Mouse (Mus musculus) kidney, embryonic 15.5 days (tissue): Measurements from ENCODE around the gene Gm11084. TPM values are rescaled to one million over a fixed set of nuclear protein-coding genes. Genes with fewer than 3 reads are reported as not detected.
A peak's percentile ranks its signal among the peaks of the same experiment; 100 is the strongest.

Experiments used
- ATAC-seq: fragments of 200-750 bp; cut with Nextera tagmentation; replicated peaks from 2 replicates; pipeline ENCODE4 v1.8.0; 2017; ENCODE audit warnings: moderate TSS enrichment; ENCODE audit not compliant: low FRiP score
- H3K27ac ChIP-seq: fragments of 300-500 bp; sonication (generic); 2 replicates; pipeline ENCODE4 v1.5.1; 2015; ENCODE audit warnings: mild to moderate bottlenecking, inconsistent platforms
- H3K27me3 ChIP-seq: fragments of 300-500 bp; sonication (generic); 2 replicates; pipeline ENCODE4 v1.6.1; 2015; ENCODE audit warnings: inconsistent platforms
- H3K36me3 ChIP-seq: fragments of 300-500 bp; sonication (generic); 2 replicates; pipeline ENCODE4 v1.6.1; 2015; ENCODE audit warnings: inconsistent platforms
- H3K4me1 ChIP-seq: fragments of 300-500 bp; sonication (generic); 2 replicates; pipeline ENCODE4 v1.6.1; 2015; ENCODE audit warnings: inconsistent platforms
- H3K4me2 ChIP-seq: fragments of 300-500 bp; sonication (generic); 2 replicates; pipeline ENCODE4 v1.6.1; 2015; ENCODE audit warnings: moderate library complexity, mild to moderate bottlenecking, inconsistent platforms
- H3K4me3 ChIP-seq: fragments of 300-500 bp; sonication (generic); replicated peaks from 2 replicates; pipeline ENCODE4 v1.5.1; 2015; ENCODE audit warnings: mild to moderate bottlenecking, inconsistent platforms
- H3K9ac ChIP-seq: fragments of 300-500 bp; sonication (generic); 2 replicates; pipeline ENCODE4 v1.6.1; 2015; ENCODE audit warnings: mild to moderate bottlenecking, inconsistent platforms
- H3K9me3 ChIP-seq: fragments of 300-500 bp; sonication (generic); replicated peaks from 2 replicates; pipeline ENCODE4 v1.6.1; 2016; ENCODE audit warnings: inconsistent platforms
- WGBS: fragments of 180-500 bp; shearing (Covaris S2); methylation state at CpG from one replicate; pipeline ENCODE4 v1.1.7; 2015; ENCODE audit warnings: mixed read lengths; 5-methylcytosine and 5-hydroxymethylcytosine counted together
- polyA plus RNA-seq: library from polyadenylated mRNA; unstranded; fragments of >200 nt; fragmentation: Nextera tagmentation; extraction: Ambion mirVana; gene quantifications from 2 replicates; pipeline ENCODE4 v1.2.1, GENCODE M21; 2015

Gene Gm11084
- polyA plus RNA-seq, 1 experiment from 2014 or later: not detected

DNA sequence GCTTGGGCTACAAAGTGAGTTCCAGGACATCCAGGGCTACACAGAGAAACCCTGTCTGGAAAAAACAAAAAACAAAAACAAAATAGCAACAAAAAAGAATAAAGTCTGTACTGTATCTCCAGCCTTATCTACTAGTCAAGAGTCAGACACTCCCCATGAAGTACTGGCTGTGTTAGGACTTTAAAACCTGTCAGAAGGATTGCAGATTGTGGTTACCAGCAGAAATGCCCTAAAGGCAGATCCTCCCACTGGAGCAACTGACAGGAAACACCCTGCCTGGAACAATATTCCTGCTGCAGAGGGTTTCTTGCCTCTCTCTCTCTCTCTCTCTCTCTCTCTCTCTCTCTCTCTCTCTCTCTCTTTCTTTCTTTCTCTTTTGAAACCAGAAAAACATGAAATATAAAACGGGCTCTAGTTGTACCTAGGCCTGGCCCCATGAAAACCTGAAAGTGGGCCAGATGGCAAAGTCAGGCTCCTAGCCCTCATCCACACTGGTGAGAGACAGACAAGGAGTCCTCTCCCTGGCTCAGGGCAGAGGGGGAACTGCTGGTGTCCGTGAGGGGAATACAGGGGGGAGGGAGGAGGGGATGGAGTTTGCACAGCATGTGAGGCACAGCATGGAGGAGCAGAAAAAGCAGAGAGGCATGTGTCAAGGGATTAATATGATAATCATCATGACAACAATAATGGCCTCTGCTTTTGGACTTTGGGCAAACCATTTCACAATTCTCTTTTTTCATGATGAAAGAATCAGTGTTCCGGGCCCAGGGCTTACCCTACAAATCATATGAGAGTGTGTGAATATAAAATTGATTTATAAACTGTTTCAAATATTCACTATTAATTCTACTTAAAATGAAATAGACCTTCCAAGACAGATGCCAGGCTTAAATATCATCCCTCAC, 19.3 kb upstream of the Gm11084 start:
- Histone ChIP-seq H3K4me3 (no peak overlapping the region), H3K27me3 (no peaks in the 10 kb centered on the region), H3K4me2 (no peak overlapping the region), H3K9me3 (peaks cover 7% of the 10 kb centered on the region), H3K27ac (peak overlapping the region; percentile 82; the same call in 1 of the 2 replicates), H3K36me3 (no peaks in the 10 kb centered on the region), H3K9ac (no peak overlapping the region), H3K4me1 (peaks cover 27% of the 10 kb centered on the region)
- 40% methylated on average over 3 of the region's 3 CpGs for WGBS
- no peak for ATAC-seq

DNA sequence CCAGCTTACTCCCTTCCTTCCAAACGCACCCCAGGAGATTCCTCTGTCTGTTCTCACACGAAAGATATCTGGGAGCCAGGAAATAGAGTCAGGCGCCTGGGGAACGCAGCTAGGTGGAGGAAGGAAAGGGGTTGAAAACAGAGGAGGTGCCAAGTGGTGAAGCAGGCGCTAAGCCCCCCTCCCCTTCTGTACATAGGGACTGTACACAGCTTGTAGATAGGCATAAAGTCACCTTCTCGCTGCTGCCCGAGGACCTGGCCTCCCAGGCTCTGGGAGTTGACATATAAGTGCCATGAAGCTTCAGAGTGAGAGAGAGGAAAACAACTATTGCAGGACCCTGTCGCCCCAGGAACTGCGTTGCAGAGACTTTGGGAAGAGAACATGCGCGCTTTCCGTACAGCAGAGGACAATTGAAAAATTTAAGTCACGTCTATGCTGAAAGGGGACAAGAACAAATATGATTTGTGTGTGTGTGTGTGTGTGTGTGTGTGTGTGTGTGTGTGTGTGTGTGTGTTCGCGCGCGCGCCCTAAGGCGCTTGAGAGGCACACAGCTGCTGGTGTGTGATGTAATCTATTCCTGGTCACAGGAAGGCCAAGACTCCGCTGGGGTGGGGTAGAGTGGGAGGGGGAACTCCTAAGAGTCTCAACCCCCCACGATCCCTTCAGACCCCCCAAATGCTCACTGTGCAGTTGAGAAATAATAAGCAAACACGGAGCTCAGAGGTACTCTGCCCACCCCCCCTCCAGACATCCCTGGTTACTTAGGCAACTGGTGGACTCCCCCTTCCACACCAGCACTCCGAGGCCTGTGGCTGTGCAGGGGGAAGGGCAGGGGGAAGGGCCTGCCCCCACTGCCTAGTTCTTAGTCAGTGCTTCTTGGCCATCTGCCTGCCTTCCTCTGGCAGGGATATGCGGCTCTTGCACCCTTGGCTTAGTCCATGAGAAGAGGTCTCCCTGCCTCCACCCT, 17.5 kb upstream of the Gm11084 start:
- peak overlapping the region; percentile 82 for H3K27ac ChIP-seq
- peaks cover 27% of the 10 kb centered on the region for H3K4me1 ChIP-seq
- H3K27me3 ChIP-seq: no peaks in the 10 kb centered on the region
- 24% methylated on average over 24 of the region's 24 CpGs for WGBS
- H3K9me3 ChIP-seq: no peaks in the 10 kb centered on the region
- peak overlapping the region; percentile 51 for H3K4me2 ChIP-seq
- no peaks in the 10 kb centered on the region for H3K36me3 ChIP-seq
- H3K9ac ChIP-seq: 0 out of 2 replicates have a peak overlapping the region, but pooled peaks have one; percentile 31
- H3K4me3 ChIP-seq: peak overlapping the region; percentile 11; the same call in 1 of the 2 replicates
- ATAC-seq: peak; percentile 90; the same call in 1 of the 2 replicates

DNA sequence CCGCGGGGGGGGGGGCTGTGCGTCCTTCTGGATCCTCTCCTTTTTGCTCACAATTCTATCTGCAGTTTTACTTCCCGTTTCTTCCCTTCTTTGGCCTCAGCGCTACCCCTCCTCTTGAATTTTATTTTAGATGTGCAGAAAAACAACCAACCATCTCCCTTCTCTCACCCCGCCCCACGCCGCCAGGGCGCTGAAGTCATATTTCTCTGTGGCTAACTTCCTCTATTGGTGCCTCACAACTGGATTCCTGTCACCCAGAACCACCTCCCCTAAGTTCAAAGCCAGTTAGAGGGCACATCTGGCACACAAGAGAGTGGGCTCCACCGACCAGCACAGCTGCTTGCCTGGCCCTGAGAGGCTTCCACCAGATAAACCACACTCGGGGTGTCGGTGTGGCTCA, 16.5 kb upstream of the Gm11084 start:
- H3K4me3 ChIP-seq: no peak overlapping the region

DNA sequence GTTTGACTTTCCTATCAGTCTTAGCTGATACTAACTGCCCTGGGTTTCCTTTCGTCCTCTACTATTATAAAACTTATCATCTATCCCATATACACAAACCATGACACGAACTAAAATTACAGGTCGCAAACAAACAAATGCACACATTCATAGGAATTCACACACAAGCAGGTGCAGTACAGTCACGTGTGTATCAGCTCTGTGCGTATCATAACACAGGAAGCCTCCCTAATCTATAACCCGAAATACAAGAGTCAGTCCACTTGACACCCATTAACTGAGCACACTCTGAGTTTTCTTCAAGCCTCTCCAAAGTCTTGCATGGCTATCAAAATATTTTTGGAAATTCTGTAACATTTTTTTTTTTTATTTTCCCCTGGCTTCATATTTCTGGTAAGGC, 15.9 kb upstream of the Gm11084 start:
- no peaks in the 10 kb centered on the region for H3K27me3 ChIP-seq
- no peak overlapping the region for H3K4me2 ChIP-seq
- H3K4me3 ChIP-seq: no peak overlapping the region
- no peaks in the 10 kb centered on the region for H3K36me3 ChIP-seq
- no peak overlapping the region for H3K27ac ChIP-seq
- no peaks in the 10 kb centered on the region for H3K9me3 ChIP-seq
- H3K9ac ChIP-seq: no peak overlapping the region
- H3K4me1 ChIP-seq: peaks cover 27% of the 10 kb centered on the region
- 88% methylated on average over 6 of the region's 6 CpGs for WGBS
- no peak for ATAC-seq

More for the DNA sequence above, 16.5 kb upstream of the Gm11084 start:
- peaks cover 27% of the 10 kb centered on the region for H3K4me1 ChIP-seq
- no peaks in the 10 kb centered on the region for H3K36me3 ChIP-seq
- no peak overlapping the region for H3K9ac ChIP-seq
- H3K4me2 ChIP-seq: peak overlapping the region; percentile 51; the same call in 1 of the 2 replicates
- no peaks in the 10 kb centered on the region for H3K27me3 ChIP-seq
- H3K9me3 ChIP-seq: no peaks in the 10 kb centered on the region
- no peak for ATAC-seq
- WGBS: 48% methylated on average over 12 of the region's 12 CpGs
- peak overlapping the region; percentile 82; the same call in 1 of the 2 replicates for H3K27ac ChIP-seq

DNA sequence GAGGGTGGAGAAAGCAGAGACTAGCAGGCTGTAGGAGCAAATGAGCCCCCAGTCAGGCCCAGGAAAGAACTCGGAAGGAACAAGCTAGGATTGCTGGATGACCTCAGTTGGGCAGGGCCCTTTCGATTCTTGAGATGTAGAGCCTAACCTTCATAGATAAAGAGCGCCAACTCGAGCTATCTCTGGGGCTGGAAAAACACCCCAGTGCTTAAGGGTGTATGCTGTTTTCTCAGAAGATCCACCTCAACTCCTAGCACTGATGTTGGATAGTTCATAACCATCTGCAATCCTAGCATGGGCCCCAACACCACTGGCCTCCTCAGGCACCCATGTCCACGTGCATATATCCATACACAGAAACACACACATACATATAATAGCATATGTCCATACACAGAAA, 15.5 kb upstream of the Gm11084 start:
- Histone ChIP-seq H3K27ac (no peak overlapping the region), H3K36me3 (no peaks in the 10 kb centered on the region), H3K4me3 (no peak overlapping the region), H3K9ac (no peak overlapping the region), H3K4me2 (no peak overlapping the region), H3K9me3 (no peaks in the 10 kb centered on the region), H3K27me3 (no peaks in the 10 kb centered on the region), H3K4me1 (peaks cover 27% of the 10 kb centered on the region)
- peak; percentile 63; the same call in 1 of the 2 replicates for ATAC-seq
- 86% methylated on average over 5 of the region's 5 CpGs for WGBS

DNA sequence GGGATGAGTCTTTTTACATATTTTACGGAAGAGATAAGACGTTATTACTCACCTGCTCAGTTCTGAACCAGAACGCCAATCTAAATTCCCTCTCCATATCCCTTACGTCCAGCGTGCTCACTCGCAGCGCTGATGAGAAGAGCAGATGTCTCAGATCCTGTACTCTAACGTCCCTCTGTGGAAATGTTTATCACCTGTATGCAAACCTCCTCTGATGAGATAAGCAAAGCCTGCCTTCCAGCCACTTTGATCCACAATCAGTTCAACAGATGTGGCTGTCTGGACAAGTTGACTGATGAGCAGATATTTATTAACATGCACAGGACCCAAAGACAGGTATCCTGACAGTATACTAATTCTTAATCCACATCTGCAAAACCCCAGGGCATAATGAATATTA, 13.7 kb upstream of the Gm11084 start:
- Histone ChIP-seq H3K4me3 (no peak overlapping the region), H3K27me3 (no peaks in the 10 kb centered on the region), H3K9ac (no peak overlapping the region), H3K36me3 (no peaks in the 10 kb centered on the region), H3K4me1 (peaks cover 30% of the 10 kb centered on the region), H3K9me3 (no peaks in the 10 kb centered on the region), H3K4me2 (no peak overlapping the region), H3K27ac (no peak overlapping the region)
- ATAC-seq: no peak
- 69% methylated on average over 8 of the region's 8 CpGs for WGBS

DNA sequence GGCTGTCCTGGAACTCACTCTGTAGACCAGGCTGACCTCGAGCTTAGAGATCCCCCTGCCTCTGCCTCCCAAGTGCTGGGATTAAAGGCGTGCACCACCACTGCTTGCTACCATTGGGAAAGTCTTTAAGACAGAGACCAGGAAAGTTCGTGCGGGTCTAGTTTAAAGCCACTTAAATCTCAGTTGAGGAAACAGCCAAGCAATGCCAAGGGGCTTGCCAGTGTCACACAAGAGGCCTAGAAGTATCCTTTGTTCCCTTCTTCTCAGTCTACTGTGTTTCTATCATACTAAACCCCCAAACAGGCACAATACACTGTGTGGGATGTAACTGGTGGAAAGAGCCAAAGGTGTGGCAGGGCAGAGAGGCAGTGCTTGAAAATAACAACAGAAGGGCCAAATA, 11.1 kb upstream of the Gm11084 start:
- no peaks in the 10 kb centered on the region for H3K27me3 ChIP-seq
- no peak for ATAC-seq
- WGBS: 96% methylated on average over 4 of the region's 4 CpGs
- no peaks in the 10 kb centered on the region for H3K36me3 ChIP-seq
- H3K9me3 ChIP-seq: no peaks in the 10 kb centered on the region
- no peak overlapping the region for H3K27ac ChIP-seq
- no peak overlapping the region for H3K4me3 ChIP-seq
- no peak overlapping the region for H3K4me2 ChIP-seq
- H3K9ac ChIP-seq: no peak overlapping the region
- H3K4me1 ChIP-seq: peaks cover 9% of the 10 kb centered on the region

DNA sequence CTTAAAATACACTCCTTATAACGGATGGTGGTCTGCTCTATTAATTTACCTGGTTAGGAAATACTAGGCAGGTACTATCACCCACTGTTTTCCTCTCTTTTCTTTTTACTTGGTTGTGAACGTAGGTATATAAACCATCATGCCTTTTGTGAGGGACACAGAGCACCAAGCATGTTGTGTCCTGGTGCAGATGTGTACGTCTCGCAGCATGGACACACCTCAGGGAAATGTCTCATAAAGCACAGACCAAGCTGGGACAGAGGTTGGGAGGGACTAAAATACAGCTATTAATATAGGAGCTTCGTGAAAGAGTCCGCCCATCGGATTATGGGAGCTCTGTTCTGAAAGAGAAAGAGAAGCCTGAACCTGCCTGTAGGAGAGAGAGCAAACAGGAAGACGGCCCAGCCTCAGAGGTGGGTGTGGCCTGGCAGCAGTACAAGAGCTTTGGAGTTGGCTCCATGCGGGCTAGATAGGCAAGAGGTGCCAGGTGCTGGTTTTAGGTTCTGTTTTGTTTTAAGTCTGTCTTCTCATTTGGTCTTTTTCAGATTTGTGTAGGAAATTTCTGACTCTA, 10.4 kb upstream of the Gm11084 start:
- Histone ChIP-seq H3K36me3 (no peaks in the 10 kb centered on the region), H3K9me3 (no peaks in the 10 kb centered on the region), H3K9ac (no peak overlapping the region), H3K27ac (no peak overlapping the region), H3K27me3 (no peaks in the 10 kb centered on the region), H3K4me1 (peaks cover 9% of the 10 kb centered on the region), H3K4me2 (no peak overlapping the region), H3K4me3 (no peak overlapping the region)
- WGBS: 61% methylated on average over 9 of the region's 9 CpGs
- ATAC-seq: no peak

DNA sequence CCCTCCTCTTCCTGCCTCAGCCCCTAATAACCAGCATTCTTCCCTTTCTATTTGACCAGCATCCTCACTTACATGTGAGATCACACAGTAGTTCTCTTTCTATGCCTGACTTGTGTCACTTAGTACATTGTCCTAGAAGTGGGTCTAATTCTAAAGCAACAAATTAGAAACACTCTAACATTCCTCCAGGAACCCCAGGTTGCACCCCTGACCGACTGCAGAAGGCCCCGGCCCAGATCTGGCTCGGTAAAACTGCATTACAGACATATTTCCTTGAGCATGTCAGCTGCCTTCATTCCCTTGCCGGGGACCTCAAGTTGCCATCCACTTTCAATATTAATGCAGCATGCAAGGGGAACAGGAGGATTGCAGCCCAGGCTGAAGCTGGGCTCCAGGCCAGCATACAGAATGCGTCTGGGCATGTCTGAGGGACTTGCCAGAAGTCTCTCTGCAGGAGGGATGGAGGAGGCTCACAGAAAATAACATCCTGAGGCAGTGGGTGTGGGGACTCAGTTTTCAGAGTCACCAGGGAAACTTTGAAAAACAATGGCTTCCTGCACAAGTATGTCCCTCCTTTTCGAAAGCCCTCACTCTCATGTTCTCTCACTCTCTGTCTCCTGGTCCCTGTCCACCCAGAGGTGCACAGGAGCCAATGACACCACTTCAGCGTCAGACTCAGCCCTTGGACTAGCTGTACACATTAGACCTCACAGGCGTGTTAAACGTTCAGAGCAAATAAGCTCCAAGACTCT, 9.0 kb upstream of the Gm11084 start:
- WGBS: 46% methylated on average over 9 of the region's 9 CpGs
- H3K4me2 ChIP-seq: no peak overlapping the region
- no peaks in the 10 kb centered on the region for H3K27me3 ChIP-seq
- no peak overlapping the region for H3K9ac ChIP-seq
- peak; percentile 52; the same call in 1 of the 2 replicates for ATAC-seq
- H3K27ac ChIP-seq: peak overlapping the region; percentile 67
- H3K36me3 ChIP-seq: no peaks in the 10 kb centered on the region
- no peak overlapping the region for H3K4me3 ChIP-seq
- H3K9me3 ChIP-seq: no peaks in the 10 kb centered on the region
- H3K4me1 ChIP-seq: peaks cover 9% of the 10 kb centered on the region

DNA sequence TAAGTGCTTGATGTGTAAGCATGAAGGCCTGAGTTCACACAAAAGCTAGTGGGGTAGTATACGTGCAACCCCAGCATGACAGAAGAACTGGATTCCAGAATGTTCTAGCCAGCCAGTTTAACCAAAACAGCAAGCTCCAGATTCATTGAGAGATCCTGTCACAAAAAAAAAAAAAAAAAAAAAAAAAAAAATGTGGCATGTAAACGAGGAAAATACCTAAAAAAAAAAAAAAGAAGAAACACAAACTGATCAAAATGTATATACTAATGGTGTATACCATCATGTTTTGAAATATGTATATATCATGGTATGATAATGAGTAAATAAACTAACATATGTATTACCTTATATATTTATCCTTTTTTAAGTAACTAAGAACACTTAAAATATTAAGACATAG, 7.6 kb upstream of the Gm11084 start:
- WGBS: 63% methylated on average over 2 of the region's 2 CpGs
- H3K4me1 ChIP-seq: peaks cover 9% of the 10 kb centered on the region
- H3K9me3 ChIP-seq: peaks cover 5% of the 10 kb centered on the region
- peaks cover 2% of the 10 kb centered on the region for H3K36me3 ChIP-seq
- ATAC-seq: no peak
- no peak overlapping the region for H3K27ac ChIP-seq
- no peak overlapping the region for H3K4me3 ChIP-seq
- H3K4me2 ChIP-seq: no peak overlapping the region
- H3K27me3 ChIP-seq: no peaks in the 10 kb centered on the region
- H3K9ac ChIP-seq: no peak overlapping the region

DNA sequence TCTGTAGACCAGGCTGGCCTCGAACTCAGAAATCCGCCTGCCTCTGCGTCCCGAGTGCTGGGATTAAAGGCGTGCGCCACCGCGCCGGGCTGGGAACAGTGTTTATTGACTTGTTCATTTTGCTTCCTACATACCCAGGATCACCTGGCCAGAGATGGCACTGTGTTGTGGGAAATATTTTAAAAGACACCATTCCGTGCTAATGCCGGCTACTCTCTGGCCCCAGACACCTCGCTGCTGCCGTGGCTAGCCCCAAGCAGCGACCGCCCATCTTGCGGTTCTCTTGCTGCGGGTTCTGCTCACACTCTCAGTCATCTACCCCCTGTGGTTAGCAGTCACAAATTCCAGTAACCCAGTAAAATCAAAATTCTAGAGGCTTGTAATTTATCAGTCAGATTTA, 6.0 kb upstream of the Gm11084 start:
- Histone ChIP-seq H3K4me2 (no peak overlapping the region), H3K36me3 (peaks cover 11% of the 10 kb centered on the region), H3K4me1 (peaks cover 9% of the 10 kb centered on the region), H3K9ac (no peak overlapping the region), H3K9me3 (peaks cover 7% of the 10 kb centered on the region), H3K27ac (no peak overlapping the region), H3K27me3 (no peaks in the 10 kb centered on the region), H3K4me3 (no peak overlapping the region)
- no peak for ATAC-seq
- WGBS: 94% methylated on average over 17 of the region's 17 CpGs
